Mouse (Mus musculus) cerebellum, postnatal 4 days (tissue): ENCODE results near the gene Gabrb2.

Experiments
- DNase-seq, 2 experiments: peaks; one replicate each; pipeline ENCODE4 v3.0.0; 2022; ENCODE audit warnings: low spot score in 2 of 2, mixed read lengths in 1 of 2

The Gabrb2 gene

DNA sequence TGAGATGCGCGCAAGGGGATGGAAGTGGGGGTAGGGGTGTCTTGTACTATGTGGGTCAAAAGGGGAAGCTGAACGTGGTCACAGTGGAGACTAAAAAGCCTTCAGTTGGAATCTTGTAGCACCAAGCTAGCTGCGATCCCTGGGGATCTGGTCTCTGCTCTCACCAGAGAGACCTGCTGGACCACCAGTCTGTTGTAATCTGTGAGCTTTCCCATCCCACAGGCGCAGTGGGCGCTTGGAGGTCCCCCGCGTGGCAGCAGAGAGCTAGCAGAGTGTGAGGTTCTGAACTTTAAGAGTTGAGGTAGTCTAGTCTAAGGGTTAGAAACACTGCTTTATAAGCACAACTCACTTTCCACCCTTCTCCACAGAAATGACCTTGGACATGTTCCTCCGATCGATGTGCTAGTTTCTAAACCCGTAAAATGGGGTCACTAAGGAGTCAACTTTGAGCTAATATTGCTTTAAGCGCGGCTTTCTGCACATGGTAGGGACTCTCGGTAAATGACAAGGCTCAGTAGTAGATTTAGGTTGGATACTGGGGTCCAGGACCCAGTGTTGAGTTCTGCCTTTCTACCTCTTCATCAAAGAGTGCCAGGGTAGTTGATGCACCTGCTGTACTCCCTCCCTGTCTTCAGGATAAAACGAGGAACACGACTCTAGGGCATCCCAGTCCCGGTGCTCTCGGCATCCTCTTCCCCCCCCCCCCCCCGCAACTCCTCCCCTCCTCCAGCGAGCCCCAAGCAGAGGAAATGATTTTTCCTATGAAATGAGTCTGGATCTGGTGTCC is at the start of gene Gabrb2:
Gabrb2 (plus strand) TSS at position 762 of the 787 bp plus-strand sequence.
- no peak for DNase-seq

DNA sequence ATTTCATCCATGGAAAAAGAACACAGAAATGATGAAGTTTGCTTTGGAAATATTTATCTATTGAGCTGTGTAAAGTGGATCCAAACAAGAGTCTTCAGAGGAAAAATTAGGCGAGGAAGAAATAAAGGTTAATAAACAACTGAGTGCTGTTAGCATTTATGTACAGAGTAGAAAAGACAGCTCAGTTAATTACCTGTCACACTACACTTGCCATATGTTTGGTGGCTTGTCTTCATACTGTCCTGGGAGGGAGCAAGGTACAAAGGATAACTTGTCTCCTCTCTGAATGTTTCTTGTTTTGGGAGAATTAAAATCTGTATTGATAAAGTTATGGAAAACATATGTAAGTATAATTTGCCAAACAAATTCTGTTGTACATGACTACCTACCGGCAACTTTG is 40.6 kb upstream of the Gabrb2 start:
- no peak for DNase-seq

DNA sequence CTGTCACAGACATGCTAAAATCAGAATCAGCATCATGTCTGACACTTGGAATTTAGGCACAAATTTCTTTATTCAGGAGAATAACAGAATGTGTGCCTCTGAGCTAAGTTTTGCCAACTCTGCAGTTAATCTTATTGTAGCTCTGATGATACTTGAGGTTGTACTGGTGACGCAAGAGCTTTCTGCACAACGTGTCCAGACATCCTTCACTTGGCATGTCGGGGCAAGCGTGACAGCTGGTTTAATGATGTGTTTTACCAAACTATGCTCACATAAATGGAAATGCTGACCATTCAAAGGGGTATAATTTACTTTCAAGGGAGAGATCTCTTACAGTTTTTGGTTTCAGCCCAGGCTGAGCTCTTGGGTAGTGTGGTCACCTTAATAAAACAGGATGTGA is 33.1 kb upstream of the Gabrb2 start:
- no peak for DNase-seq

DNA sequence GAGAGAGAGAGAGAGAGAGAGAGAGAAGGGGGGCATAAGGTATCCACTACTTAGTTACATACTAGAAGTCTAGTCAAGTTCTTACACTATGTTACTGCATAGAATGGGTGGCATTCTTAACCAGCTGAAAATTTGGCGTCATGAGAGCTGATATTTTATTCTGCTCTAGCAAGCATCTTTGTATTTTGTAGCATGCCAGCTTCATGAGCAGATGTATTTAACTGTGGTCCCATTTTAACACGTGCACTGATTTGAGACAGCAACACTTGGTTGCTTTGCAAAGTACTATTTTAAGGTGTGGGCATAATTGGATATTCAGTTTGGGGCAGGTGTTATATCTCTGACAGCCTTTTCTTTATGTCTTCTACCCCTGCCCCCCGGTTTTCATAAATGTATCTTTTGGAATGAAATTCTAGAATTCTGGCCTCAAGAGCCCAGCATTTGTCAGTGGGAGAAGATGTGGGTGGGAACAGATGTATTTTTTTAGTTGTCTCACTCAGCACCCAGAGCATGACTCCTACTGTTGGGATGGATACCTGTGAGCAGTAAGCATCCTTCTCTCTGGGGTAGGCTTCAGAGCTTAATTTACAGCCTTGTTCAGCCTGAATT is 28.8 kb upstream of the Gabrb2 start:
- DNase-seq = no peak

DNA sequence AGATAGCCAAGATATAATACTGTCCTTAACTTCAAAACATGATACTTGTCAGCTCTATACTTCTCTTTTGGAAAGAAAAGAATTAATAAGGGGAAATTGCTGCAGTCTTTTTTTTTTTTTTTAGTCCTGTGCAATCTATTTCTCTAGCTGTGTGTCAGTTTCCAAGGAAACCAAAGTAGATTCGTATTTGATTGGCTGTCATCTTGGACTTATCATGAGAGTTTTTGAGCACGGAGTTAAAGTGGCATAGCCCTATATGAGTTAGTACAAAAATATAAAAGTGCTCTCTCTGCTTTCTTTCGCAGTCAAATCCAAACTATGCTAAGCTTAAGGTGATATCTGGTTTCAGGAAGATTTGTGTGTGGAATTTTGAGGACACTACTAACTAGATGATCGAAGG is 26.1 kb upstream of the Gabrb2 start:
- DNase-seq = no peak

DNA sequence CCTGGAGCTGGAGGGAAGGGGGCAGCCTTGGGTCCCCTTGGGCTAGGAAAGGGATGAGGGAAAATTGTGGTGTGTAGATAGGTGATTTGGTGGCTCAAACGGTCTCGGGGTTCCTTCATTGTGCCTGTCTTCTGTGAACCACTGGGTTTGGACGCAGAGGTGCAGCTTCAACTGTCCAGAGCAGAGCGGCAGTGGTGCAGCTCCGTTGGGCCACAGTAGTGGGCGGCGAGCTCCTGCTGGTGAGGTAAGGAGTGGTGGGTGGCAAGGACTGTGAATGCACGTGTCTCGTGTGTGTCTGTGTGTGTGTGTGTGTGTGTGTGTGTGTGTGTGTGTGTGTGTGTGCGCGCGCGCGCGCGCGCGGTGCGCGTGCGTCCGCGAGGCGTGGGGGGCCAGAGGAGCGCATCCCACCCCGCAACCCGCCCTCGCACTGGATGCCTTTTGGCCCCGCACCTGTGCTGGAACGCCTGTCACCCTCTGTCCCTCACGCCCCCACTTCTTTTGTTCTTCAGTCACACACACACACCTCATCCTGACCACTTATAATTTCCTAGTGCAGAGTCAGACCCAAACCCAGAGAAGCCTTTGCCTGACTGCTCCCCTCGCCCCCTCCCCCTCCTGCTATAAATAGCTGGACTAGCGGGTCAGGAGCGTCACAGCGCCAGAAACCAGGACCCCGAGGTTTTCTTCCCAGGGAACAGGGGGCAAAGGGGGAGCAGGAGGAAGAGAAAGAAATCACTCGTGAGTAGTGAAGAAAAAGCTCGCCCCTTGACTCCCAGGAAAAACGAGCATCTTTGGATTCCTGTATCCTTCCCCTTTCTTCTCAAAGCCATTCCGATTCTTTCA is 455 bp downstream of the Gabrb2 start:
- DNase-seq = peak; percentile 21 to 52

DNA sequence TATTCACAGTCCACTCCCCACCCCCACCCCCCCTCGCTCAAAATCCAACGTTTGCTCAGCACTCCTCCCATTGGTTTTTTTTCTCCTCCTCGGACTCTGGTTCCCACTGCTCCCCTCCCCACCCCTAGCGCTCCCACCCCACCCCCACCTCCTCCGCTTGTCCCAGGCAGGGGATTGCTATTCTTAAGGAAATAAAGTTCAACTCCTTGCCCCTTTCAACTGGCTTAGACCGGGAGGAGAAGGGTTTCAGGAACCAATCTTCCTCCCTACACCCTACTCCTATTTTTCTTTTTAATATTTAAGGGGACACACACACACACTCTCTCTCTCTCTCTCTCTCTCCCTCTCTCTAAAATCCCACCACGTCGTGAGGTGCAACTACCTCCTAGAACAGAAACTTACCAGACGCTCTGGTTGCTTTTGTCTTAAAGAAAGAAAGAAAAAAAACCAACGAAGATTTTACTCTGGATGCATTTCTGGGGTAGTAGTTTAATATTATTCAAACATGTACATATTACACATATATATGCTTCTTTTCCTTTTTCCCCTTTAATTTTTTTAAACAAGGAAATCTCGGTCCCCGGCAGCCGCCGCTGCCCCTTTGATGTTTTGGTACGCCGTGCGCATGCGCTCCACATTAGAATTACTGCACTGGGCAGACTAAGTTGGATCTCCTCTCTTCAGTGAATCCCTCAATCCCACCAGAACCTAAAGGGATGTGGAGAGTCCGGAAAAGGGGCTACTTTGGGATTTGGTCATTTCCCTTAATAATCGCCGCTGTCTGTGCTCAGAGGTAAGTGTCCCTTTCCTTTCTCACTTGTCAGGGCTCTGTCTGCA is 1.3 kb downstream of the Gabrb2 start:
- DNase-seq = peak; percentile 22 to 60

DNA sequence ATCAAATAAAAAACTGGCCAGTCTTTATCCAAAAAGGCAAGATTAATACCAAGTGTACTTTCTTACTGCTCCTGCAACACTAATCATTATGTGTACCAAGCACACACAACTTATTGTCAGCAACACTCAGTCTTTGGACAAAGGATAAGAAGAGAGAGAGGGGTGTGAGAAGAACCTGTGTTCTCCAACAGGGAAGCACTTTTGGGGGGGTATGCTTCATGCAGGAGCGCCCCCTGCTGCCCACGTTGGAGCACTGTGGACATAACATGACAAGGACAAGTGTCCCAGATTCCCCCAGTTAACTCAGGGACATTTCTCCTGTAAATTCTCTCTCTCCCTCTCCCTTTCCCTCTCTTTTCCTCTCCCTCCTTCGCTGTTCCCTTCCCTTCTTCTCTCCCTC is 3.7 kb downstream of the Gabrb2 start:
- peak; percentile 44 to 50 for DNase-seq

DNA sequence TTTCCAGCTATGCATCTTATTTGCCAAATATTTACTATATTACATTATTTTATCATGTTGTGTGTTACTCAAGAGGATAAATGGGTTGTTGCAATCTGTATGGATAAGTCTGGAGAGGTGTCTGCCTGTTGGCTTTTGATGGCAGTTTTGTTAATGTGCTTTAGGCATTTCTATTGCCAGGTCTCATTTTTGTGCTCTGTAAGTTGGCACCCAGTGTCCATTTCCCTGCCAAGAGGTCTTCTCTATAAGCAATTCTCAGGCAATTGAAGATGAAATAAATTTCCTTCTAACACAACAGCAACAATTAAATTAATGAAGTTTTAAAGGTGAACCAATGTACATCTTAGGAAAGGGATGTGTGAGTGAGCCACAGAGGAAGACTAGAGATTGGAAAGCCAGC is 11.9 kb downstream of the Gabrb2 start:
- no peak for DNase-seq

DNA sequence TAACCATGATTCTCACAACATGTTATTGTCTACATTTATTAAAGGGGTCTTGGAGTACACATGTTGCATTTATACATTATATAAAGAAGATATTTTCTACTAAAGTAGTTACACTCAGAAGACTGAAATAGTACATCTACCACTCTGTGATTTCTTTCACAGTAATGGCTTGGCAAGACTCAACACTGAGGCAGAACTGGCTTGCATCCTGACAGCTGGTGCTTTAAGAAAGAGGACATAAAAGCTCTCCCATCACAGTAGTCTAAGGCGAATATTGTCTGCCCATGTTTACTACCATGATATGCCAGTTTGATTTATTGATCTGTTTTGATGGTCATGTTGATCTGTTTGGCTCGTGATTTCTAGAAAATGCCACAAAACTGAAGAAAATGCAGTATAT is 19.4 kb downstream of the Gabrb2 start:
- no peak for DNase-seq

DNA sequence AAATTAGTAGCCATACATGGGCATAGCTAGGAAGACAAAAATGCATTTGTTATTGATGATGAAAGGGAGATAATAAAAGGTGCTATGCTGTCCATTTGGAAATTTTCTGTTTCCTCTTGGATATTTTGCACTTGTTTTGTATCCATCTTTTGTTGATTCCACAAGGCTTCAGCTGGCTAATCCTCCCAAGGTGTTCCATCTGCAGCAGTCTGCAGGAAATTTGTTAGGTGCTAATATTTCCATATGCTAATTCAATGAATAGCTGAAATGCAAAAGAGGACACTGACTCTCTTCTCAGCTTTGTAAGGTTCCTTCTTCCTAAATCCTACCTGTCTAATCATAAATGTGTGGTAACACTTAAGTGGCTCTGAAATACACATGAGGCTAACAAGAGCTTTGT is 24.1 kb downstream of the Gabrb2 start:
- DNase-seq = no peak

DNA sequence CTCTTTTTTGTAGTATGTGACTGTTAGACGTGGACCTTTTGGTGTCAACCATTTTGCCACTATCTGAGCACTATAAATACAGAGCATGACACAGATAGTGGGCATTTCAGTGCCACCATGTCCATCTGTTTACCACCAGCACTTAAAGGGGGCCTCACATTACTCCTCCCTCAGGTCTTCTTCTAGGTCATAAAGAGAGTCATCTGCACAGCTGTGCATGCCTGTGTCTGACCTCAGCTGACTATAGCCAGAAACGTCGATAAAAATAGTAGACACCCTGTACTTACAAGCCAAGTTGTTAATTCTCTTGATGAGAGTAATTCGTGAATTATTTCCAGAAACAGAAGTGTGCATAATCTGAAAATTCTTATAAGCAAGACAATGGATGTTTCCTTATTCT is 29.4 kb downstream of the Gabrb2 start:
- no peak for DNase-seq

DNA sequence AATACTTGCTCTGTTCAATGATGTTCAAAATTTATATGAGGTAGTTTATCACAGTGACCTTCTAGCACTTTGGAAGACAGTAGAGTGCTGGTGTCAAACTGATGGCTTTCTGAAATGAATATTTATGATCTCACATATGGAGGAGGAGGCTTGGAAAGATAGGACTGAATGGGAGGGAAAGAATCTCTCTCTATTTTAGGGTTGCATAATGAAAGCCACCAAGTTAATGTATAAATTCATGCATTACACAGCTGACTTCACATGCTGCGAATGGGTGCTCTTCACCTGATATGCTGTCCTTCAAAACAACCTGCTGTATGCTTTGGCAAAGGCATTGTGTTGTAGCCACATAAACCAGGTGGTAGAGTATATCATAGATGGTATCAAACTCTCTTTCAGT is 44.6 kb downstream of the Gabrb2 start:
- DNase-seq = no peak

DNA sequence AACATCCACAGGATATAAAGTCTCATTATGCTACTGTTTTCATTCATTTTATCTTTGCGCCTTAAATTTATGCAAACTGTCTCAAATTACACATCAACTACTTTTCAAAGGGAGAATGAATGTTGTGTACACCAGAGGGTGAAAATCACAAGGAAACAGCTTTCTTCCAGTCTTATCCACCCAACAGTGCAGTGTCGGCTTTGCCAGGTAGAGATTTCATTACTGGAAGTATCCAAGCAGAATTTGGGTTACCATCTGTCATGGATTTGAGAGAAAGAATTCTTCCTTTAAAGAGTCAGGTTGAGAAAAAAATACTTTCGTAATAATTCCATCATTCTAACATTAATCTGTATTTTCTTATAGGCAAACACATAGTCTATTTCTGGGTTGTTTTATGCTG is 48.8 kb downstream of the Gabrb2 start:
- no peak for DNase-seq

DNA sequence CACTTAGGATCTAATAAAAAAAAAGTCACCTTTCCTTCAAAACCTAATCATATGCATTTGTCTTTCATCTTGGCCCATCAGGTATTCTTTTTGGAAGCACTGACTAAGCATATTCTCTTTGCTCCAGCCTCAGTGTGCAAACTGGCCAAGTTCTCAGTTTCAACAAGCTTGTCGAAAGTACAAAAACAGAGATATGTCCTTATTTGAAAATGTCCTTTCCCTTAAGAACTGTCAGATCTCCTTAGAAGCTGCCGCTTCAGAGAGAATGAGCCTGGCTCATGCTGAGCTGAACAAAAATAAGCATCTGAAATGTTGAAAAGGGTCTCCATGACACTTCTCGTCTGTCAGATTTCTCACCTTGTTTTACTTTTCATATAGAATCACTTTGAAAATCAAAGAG is 55.0 kb downstream of the Gabrb2 start:
- no peak for DNase-seq

DNA sequence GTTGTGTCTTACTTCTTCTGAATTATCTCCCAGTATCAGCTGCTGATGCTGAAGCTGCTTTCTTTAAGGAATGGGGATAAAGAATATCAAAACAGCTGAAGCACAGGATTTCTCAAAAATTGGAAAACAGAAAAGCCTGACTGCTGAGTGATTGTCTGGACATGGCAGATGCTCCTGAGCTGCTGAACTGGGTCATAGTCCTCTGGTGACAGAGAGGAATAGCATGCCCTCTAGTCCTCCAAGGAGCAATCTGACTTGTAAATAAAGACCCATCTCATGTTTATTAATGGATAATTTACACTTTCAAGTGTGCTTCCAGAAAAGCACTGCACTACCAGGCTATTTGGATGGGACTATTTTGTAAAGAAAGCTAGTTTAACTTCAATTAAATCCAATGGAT is 68.1 kb downstream of the Gabrb2 start:
- DNase-seq = no peak

DNA sequence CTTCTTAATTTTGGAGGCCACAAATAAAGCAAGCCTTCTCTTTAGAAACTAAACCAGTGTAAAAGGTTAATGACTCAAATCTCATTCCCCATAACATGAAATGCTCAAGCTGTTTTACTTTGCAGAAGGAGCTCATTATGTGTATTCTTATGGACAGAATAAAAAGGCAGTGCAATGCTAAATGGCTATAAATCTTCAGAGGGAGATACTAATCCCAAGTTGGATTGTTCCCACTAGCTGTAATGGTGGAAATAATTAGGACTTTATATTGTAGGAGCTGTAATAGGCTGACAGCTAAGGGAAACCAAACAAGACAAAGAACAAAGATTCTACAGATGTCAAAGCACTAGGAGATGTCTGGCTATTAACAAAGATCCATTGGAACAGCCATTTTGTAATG is 81.6 kb downstream of the Gabrb2 start:
- no peak for DNase-seq

DNA sequence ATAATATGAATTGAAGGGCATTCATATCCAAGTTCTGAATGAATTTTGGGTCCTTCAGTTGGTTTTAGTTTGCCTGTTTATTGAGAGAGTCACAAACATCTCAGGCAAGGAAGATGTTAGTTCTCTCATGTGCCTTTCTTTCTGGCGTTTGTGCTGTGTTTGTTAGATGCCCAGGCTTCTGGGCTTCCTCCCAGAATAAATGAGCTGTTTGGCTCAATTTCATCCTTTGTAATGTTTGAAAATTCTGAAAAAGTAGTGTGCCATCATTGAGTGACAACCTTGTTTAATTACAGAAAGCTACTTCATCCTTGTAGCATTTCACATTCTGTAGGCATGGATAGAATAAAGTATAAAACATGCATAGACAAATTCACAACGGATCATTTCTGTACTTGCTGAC is 85.9 kb downstream of the Gabrb2 start:
- no peak for DNase-seq

DNA sequence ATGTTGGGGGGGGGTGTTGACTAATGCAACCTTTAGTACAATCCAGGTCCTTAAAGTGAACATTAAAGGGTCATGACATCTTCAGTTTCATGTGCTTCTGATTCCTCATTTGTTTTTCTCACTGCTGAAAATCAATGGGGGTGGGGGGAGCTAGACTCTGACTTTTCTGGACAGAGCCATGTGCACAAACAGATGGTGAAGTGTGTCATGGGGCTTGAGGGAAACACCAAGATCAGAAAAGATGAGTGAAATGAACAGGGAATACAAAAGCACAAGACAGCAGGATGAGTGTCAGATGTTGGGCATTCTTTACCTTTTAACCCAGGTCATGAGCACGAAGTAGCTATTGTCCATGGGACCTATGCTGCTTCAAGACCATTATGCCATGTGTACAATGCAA is 86.4 kb downstream of the Gabrb2 start:
- no peak for DNase-seq

DNA sequence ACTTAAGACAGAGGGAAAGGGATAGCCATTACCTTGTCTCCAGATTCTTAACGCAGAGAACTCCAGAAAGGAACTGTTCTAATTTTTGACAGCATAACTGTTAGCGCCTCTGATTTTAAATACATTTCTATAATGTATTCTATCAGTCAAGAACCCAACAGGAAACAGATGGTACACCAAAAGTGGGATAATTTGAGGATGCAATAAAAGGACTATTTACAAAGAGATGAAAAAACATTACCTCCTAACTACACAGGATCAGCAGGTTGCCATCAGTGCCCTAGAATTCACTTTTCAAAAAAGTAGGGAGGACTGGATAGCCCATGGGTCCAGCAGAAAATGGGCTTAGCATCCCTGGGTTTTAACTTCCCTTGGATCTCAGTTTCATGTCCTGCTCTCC is 102.4 kb downstream of the Gabrb2 start:
- DNase-seq = no peak

DNA sequence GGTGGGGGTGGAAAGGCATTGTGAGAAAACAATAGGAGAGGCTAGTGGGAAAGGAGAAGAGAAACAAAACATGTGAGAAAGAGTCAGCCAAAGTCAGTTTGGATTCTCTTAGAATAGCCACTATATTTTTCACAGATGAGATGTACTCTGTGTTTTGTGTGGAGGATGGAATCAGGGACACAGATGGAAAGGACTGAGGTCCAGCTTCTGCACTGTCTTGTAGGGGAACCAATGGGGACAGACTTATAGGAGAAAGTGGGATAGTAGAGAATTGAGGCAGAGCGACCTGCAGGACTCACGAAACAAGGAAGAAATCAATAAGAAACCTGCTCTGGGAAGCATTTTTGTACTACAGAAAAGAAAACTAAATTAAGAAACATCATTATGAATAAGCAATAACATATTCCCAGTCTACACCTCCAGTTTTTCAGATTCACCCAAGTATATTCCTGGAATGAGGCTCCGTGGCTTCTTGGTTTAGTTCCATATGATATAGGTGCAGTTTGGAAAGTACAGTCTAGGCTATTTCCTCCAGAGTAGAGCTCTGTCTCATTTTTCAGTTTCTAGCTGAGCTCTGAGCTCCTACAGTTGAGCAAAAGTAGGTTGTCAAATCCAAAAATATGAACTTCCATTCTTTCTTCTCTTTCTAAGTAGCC is 108.8 kb downstream of the Gabrb2 start:
- no peak for DNase-seq
